Mouse (Mus musculus): Measurements from ENCODE around the gene Mrpl44.

Gene Mrpl44

GRCm38 (mm10) chr1:79775927-79776458, at the start of gene Mrpl44, which contains the start of gene Wdfy1:
Mrpl44 (plus strand) TSS chr1:79776018.
Wdfy1 (minus strand) TSS chr1:79776143.
- DNase-seq: peak; percentile 98

GRCm38 (mm10) chr1:79734794-79735193, 41.0 kb upstream of the Mrpl44 start:
- no peak for DNase-seq

GRCm38 (mm10) chr1:79736408-79736807, 39.4 kb upstream of the Mrpl44 start:
- DNase-seq: no peak

DNA sequence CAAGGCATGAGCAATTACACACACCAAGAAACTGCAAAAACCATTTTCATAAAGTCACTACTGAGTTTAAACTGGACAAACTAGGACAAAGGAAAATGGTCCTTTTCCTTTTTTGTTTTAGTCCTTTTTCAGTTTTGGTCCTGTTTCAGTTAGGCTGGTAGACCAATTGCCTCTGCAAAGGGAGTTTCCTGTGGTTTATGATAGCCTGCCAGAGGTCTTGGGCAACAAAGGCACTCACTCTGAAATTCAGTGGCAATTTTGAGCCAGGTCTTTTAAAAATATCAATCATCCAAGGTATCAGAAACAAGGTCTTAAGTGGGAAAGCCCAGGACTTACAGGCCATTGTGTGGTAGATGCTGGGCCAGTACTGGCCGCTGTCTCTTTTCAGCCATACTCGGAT, 36.1 kb upstream of the Mrpl44 start:
- DNase-seq: no peak

- DNase-seq: no peak
Observed at GRCm38 (mm10) chr1:79741002-79741401, 34.8 kb upstream of the Mrpl44 start.

- DNase-seq: no peak
Observed at GRCm38 (mm10) chr1:79742949-79743348, 32.9 kb upstream of the Mrpl44 start.

GRCm38 (mm10) chr1:79743385-79743784, 32.4 kb upstream of the Mrpl44 start:
- DNase-seq: no peak

GRCm38 (mm10) chr1:79746056-79746455, 29.8 kb upstream of the Mrpl44 start:
- DNase-seq: peak; percentile 76

- peak; percentile 53 for DNase-seq
Observed at GRCm38 (mm10) chr1:79751186-79751585, 24.6 kb upstream of the Mrpl44 start.

DNA sequence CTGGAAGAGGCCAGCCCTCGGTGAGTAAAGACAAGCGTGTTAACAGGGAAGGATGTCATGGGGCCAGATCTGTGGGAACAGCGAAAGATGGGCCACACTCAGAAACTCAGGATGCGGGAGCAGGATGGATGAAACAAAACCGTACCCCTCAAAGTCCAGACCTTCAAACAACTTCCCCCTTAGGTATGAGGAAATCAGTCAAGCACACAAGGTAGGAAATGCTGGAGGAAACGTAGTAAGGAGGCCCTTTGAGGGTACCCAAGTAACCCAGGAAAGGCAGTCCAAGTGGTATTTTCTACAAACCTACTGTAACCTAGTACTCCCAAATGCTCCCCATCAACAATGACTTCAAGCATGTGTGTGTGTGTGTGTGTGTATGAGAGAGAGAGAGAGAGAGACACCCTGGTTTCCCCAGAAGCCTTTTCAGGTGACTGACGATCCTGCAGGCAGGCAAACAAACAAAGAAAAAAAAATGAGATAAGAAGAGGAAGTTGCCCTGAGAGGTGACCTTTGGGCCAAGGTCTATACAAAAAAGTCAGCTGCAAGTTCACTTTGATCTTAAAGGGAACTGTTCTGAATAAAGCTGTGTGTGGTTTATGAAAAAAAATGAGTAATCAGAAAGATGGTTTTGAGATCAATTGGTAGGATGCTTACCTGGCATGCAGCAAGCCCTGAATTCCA, 23.7 kb upstream of the Mrpl44 start:
- DNase-seq: no peak

- DNase-seq: no peak
Observed at GRCm38 (mm10) chr1:79752714-79753340, 23.0 kb upstream of the Mrpl44 start.

- DNase-seq: no peak
Observed at GRCm38 (mm10) chr1:79753456-79753855, 22.4 kb upstream of the Mrpl44 start.

- no peak for DNase-seq
Observed at GRCm38 (mm10) chr1:79754936-79755335, 20.9 kb upstream of the Mrpl44 start.

- DNase-seq: no peak
Observed at GRCm38 (mm10) chr1:79755376-79755775, 20.4 kb upstream of the Mrpl44 start.

- no peak for DNase-seq
Observed at GRCm38 (mm10) chr1:79756417-79756816, 19.4 kb upstream of the Mrpl44 start.

- no peak for DNase-seq
Observed at GRCm38 (mm10) chr1:79757161-79757560, 18.7 kb upstream of the Mrpl44 start.

- no peak for DNase-seq
Observed at GRCm38 (mm10) chr1:79757597-79757996, 18.2 kb upstream of the Mrpl44 start.

DNA sequence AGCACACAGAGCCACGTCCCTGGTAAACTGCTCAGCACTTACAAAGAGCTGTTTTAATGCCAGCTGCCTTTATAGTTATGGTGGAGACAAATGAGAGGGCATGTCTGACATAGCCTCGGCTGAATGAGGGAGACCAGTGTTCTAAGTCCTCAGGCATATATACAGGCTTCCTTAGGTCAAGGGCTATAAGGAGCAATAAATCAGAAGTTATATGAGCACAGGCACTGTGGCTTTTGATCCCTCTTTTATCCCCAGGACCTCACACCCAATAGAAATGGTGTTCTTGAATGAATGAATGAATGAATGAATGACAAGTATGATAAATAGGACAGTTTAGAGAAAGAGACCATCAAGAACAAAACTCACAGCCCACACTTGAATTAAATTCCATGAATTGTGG, 16.8 kb upstream of the Mrpl44 start:
- DNase-seq: no peak

DNA sequence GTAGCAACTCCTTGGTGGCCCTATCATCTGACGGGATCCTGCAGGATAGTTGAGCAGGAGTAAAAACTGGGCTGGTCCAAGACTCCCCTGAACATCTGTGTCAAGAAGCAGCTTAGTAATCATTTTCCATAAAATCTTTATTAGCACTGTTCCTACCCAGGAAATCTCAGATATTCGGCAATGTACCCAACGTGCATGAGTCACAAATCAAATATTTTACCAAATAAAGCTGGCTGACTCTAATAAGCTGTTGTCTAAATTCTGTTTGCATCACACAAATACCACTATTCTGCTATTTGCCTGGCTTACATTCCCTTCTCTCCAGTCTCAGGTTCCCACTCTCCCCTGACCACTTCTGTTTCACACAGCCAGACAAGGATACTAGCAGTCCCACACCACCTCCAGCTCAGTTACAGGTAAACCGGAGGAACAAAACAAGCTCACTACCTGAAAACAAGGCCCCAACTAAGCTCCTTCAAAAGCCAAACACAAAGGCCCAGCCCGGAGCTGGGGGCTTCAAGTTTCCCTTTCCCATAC, 16.3 kb upstream of the Mrpl44 start:
- DNase-seq: no peak

- no peak for DNase-seq
Observed at GRCm38 (mm10) chr1:79760656-79761055, 15.2 kb upstream of the Mrpl44 start.

DNA sequence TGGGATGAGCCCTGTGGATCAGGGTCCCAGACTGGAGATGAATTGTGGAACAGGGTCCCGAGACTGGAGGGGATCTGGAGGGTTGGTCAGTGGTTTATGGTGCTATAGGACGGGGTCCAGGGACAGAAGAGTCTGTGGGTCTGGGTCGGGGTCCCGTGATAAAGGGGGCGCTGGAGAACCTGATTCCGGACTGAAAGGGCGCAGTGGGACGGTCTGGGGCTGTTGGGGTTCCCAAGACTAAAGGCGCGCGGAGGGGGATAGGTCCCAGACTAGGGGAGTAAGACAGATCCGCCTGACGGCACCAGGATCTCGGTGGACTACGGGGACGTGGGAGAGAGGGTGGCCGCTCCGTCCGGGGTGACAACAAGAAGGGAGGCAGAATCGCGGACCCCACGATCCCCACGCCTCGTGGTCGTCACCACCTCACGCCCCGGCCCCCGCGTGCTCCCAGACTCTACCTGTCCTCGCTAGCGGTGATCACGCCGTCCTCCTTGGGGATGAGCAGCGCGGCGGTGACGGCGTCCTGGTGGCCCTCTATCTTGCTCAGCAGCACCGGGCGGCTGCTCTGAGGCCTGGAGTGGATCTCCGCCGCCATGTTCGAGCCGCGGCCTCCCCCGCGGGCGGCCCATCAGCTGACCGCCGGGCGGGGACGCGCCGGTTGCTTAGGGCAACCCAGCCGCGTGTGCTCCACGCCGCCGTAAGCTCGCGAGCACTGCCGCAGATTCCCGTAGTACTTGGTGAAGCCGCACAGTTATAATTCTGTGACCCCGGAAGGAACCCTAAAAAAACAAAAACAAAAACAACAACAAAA, 14.5 kb upstream of the Mrpl44 start:
- DNase-seq: peak; percentile 86

- DNase-seq: no peak
Observed at GRCm38 (mm10) chr1:79761917-79762271, 13.9 kb upstream of the Mrpl44 start.

Measured in lung, postnatal 10 days (tissue).